Mouse (Mus musculus) urinary bladder, postnatal 4 days (tissue): Measurements from ENCODE around the gene Zbtb20.
A peak's percentile ranks its signal among the peaks of the same experiment; 100 is the strongest.

Experiments
- DNase-seq, 2 experiments: peaks; one replicate each; pipeline ENCODE4 v3.0.0; 2021 to 2022; ENCODE audit warnings: low spot score in 2 of 2

Zbtb20 gene

GRCm38 (mm10) chr16:43362651-43363300 is 487.1 kb downstream of the Zbtb20 start:
- peak; percentile 59 to 67 for DNase-seq

DNA sequence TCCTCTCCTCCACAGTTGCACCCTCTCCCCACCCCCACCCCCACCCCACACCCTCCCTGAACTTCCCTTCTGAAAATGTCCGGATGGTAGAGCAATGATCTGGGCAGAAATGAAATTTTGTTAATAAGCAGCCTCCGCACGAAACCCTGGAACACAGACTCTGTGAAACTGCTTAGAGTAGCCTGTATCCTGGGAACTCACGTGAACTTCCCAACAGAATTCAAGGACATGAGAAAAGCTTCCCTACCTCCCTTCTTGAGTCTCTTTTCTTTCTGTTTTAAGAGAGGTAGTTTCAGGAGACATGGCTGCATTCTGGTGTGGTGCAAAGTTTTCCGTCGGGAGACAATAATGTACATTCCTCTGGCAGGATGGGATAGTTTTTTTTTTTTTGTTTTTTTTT is 487.6 kb downstream of the Zbtb20 start:
- no peak for DNase-seq

GRCm38 (mm10) chr16:43363751-43364515 is 488.3 kb downstream of the Zbtb20 start:
- DNase-seq = peak in 1 of 2 experiments; percentile 34

- DNase-seq = no peak
These were observed 488.8 kb downstream of the Zbtb20 start for GRCm38 (mm10) chr16:43364516-43364910.

DNA sequence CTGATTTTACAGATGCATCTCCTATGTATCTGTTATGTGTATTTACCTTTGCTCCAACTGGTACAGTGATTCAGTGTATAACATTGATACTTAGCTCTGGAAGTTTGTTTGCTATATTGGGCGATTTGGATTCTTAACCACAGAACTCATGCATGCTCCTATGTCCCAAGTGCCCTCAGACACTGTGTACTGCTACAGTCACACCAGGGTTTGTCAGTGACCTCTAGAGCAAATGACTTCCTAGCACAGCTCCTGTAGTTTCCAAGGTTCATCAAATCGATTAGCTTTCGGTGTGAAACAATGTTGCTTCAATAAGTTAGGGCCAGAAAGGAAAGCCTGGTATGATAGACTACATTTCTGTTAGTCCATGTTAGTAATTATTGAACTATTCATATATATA is 489.6 kb downstream of the Zbtb20 start:
- no peak for DNase-seq

DNA sequence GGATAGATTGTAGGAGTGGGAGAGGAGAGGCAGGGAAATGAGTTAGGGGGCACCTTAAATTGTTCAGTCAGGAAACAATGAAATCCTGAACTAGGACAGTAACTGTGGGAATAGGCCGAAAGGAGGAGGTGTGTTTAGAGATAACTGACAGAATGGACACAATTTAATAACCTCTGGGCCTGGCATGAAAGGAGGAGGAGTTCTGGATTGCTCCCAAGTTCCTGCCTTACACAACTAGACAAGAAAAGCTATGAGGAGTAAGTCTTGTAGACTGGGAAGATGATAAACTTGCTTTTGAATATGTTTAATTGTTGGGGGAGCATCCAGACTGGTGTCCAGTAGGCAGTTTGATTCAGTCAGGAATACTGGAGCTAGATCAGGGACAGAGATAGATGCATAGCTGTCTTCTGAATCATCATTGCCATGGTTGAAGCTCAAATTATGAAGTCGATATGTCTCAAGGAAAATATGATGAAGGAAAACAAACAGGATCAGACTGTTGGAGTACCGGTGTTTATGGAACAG is 494.9 kb downstream of the Zbtb20 start:
- no peak for DNase-seq

GRCm38 (mm10) chr16:43376782-43377181 is 501.1 kb downstream of the Zbtb20 start:
- no peak for DNase-seq

DNA sequence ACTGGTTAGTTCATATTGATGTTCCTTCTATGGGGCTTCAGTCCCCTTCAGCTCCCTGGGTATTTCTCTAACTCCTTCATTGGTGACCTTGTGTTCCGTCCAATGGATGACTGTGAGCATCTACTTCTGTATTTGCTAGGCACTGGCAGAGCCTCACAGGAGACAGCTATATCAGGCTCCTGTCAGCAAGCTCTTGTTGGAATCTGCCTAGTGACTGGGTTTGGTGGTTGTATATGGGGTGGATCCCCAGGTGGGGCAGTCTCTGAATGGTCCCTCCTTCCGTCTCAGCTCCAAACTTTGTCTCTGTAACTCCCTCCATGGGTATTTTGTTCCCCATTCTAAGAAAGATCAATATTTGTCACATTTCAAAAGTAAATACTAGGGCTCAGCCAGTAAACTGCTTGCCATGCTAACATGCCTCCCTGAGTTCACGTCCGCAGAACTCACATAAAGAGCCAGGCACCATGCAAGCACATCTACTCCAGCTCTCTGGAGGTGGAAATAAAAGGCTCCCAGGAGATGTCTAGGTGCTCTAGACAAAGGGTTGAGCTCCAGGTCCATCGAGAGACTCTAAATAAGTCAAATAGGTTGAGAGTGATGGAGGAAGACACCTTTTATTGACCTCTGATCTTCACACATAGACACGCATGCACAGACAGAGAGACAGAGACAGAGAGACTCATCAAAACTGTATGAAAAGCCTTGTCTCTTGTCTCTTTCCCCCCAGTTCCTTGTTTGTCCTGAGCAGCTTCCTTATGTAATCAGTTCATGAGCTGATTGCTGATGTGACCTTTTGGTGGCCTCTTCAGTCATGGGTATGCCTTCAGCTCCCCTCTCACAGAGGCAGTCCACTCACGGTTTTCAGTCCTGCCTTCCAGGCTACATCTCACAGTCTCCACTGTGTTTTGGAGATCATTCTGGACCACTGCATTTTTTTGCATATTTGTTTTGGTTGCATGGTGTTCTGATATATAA is 504.0 kb downstream of the Zbtb20 start:
- no peak for DNase-seq

DNA sequence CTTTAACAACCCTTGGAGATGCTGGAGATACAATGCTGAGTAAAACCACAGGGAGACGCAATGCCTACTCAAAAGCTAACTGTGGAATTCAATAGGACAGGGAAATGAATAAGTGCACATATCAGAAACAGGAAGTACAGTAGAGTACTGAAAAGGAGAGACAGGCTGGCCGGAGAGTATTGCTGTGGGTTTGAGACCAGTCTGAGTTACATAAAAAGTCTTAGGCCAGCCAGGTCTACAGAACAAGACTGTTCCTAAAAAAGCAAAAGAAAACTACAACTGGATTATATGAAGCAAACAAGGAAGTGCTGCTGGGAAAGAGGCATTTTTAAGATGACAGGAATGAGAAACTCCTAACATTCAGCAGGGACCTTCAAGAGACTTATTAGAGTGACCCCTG is 505.5 kb downstream of the Zbtb20 start:
- DNase-seq = no peak

- DNase-seq = no peak
These were observed 507.6 kb downstream of the Zbtb20 start for GRCm38 (mm10) chr16:43383149-43383740.

- no peak for DNase-seq
These were observed 509.4 kb downstream of the Zbtb20 start for GRCm38 (mm10) chr16:43384953-43385619.

- DNase-seq = no peak
These were observed 510.0 kb downstream of the Zbtb20 start for GRCm38 (mm10) chr16:43385620-43386210.

DNA sequence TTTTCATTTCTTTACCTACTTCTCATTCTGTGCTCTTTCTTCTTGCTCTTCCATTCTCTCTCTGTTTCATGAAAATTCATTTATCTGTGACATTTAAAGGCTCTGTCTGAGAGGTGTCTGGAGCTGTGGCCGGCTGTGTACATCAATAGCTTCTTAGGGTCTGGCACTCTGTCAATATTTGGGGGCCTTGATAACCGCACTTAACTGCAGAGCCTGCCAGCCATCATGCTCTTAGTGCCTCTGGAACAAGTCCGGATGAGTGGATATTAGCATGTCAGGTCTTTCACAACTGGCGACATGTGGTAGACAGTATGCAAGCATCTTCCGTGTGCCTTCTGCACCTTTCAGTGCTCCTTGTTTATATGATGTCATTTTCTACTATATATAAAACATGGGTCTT is 510.7 kb downstream of the Zbtb20 start:
- DNase-seq = no peak

- no peak for DNase-seq
These were observed 512.7 kb downstream of the Zbtb20 start for GRCm38 (mm10) chr16:43388389-43388788.

DNA sequence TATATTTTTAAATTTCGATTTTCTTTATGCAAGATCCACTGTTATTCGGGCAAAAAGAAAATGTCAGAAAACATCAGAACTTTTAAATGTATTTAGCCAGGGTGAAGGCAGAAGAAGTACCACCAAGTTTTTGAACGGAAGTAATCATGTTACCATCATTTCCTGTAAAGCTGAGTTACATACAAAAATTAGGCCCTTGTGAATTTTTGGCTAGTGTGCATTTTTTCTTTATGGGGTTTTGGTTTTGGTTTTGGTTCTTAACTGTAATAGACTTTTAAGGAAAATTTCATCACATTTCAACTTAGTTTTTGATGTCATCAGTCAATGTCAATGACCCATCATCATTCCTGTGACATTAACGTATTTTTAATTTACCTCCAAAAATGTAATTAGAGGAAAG is 514.7 kb downstream of the Zbtb20 start:
- no peak for DNase-seq

GRCm38 (mm10) chr16:43393382-43393781 is 517.7 kb downstream of the Zbtb20 start:
- DNase-seq = no peak

DNA sequence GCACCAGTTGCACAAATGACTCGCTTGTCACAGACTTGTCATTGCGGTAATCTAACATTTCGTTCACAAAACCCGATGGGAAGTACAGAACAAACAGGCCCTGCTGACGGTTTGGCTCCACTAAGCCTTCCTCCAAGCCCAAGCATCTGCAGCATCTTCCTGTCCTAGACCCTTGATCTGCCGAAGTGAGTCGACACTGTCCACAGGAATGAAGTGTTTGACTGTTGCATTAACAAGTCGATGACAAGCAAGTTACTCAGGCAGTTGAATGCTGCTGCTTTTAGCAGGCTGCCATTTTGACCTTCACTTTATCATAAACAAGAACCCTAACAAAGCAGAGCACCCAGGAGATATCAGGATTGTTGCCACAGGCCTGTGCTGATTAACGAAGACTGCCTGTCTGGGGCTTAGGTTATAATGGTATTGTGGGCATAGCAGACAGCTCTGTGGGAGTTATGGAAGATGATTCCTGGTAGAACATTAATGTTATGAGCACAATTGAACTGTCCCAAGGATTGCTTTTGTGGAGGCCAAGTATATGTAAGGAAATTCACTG is 518.4 kb downstream of the Zbtb20 start:
- no peak for DNase-seq

- no peak for DNase-seq
These were observed 519.1 kb downstream of the Zbtb20 start for GRCm38 (mm10) chr16:43394760-43395159.

DNA sequence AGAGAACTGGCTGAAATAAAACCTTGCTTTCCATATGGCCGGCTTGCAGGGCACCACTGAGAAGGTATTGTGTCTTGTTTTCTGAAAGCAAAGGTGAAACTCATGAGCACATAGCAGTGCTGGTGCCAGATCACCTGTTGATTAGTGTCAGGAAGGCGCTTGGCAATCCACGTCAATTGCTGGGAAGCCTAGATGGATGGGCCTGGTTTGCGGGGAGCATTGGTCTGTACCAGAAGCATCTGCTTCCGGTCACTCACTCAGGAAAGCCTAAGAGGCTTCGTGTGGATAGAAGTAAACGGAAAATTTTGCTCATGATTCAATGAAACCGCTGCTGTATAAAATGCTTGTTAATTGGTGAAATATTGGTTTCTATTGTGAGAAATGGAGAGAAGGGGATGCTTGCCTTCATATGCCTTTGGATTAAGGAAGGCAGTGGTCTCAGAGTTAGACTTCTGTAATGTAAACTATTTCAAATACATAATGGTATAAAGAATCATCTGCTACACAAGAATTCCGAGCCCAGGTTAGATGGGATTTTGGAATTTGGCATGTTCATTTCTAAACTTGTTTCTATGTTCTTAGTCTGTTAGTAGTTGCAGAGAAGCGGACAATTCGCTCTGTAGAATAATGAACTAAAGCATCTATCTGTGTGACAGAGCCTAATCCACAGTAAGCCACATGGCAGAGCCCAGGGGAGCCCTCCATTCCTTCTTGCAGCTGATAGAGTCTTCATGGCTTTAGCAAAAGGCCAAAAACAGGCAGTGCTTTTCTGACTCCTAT is 521.4 kb downstream of the Zbtb20 start:
- DNase-seq = no peak
